Mouse (Mus musculus) layer of hippocampus, postnatal 25 days (tissue): ENCODE data around the gene Gm38394. TPM values are rescaled to one million over a fixed set of nuclear protein-coding genes. Genes with fewer than 3 reads are reported as not detected.
"Not testable (repeated sequence)": the region's sequence is repeated elsewhere in the genome, so short reads cannot be mapped to it uniquely, and the experiment has no call there.

Source experiments
- DNase-seq, 2 experiments: peaks; one replicate each; pipeline ENCODE4 v3.0.0; 2022; ENCODE audit warnings: mixed read lengths in 2 of 2, low spot score in 1 of 2; ENCODE audit errors: extremely low spot score in 1 of 2
- total RNA-seq, 2 experiments: library from RNA; stranded (reverse); gene quantifications; 2 replicates each; pipeline ENCODE4 v1.2.3; 2021

Gm38394 gene
- 10 to 100 TPM; 22.7 to 30.4 TPM for total RNA-seq

- DNase-seq = peak; percentile 78 to 80
Observed at GRCm38 (mm10) chr1:133661203-133661933, at the start of gene Gm38394. Gene Gm38394 (minus strand): TSS chr1:133661318.

GRCm38 (mm10) chr1:133710895-133711294, 49.8 kb upstream of the Gm38394 start:
- no peak for DNase-seq

- no peak for DNase-seq
Observed at GRCm38 (mm10) chr1:133709292-133709691, 48.2 kb upstream of the Gm38394 start.

- not testable (repeated sequence) for DNase-seq
Observed at GRCm38 (mm10) chr1:133701824-133702223, 40.7 kb upstream of the Gm38394 start.

GRCm38 (mm10) chr1:133697935-133698620, 37.0 kb upstream of the Gm38394 start:
- no peak for DNase-seq

GRCm38 (mm10) chr1:133695901-133696300, 34.8 kb upstream of the Gm38394 start:
- DNase-seq = no peak

- no peak for DNase-seq
Observed at GRCm38 (mm10) chr1:133694876-133695275, 33.8 kb upstream of the Gm38394 start.

- DNase-seq = no peak
Observed at GRCm38 (mm10) chr1:133694301-133694700, 33.2 kb upstream of the Gm38394 start.

- no peak for DNase-seq
Observed at GRCm38 (mm10) chr1:133693536-133694114, 32.5 kb upstream of the Gm38394 start.

- DNase-seq = no peak
Observed at GRCm38 (mm10) chr1:133692195-133692594, 31.1 kb upstream of the Gm38394 start.

GRCm38 (mm10) chr1:133691046-133691445, 29.9 kb upstream of the Gm38394 start:
- no peak for DNase-seq

GRCm38 (mm10) chr1:133689897-133690296, 28.8 kb upstream of the Gm38394 start, which contains the start of gene Lax1:
Gene Lax1 (minus strand): TSS chr1:133690108.
- DNase-seq = no peak

GRCm38 (mm10) chr1:133688301-133688700, 27.2 kb upstream of the Gm38394 start:
- no peak for DNase-seq

GRCm38 (mm10) chr1:133685749-133686519, 24.8 kb upstream of the Gm38394 start:
- DNase-seq = no peak

GRCm38 (mm10) chr1:133671801-133672200, 10.7 kb upstream of the Gm38394 start:
- DNase-seq = no peak

GRCm38 (mm10) chr1:133671266-133671665, 10.1 kb upstream of the Gm38394 start:
- DNase-seq = no peak

GRCm38 (mm10) chr1:133670776-133671175, 9.7 kb upstream of the Gm38394 start:
- no peak for DNase-seq

GRCm38 (mm10) chr1:133670190-133670589, 9.1 kb upstream of the Gm38394 start:
- no peak for DNase-seq

GRCm38 (mm10) chr1:133668618-133669017, 7.5 kb upstream of the Gm38394 start:
- DNase-seq = no peak

- no peak for DNase-seq
Observed at GRCm38 (mm10) chr1:133667721-133668120, 6.6 kb upstream of the Gm38394 start.

- DNase-seq = not testable (repeated sequence)
Observed at GRCm38 (mm10) chr1:133665713-133666112, 4.6 kb upstream of the Gm38394 start.
